Mouse (Mus musculus) lung, postnatal 0 days (tissue): ENCODE measurements around the gene Nedd9.

ENCODE experiments used
- CTCF ChIP-seq: IDR thresholded peaks from 2 replicates; pipeline ENCODE4 v1.5.1; 2016; ENCODE audit warnings: antibody characterized with exemption, mild to moderate bottlenecking
- EP300 ChIP-seq: IDR thresholded peaks from 2 replicates; pipeline ENCODE4 v1.6.1; 2016; ENCODE audit warnings: antibody characterized with exemption, mild to moderate bottlenecking, control low read depth

DNA sequence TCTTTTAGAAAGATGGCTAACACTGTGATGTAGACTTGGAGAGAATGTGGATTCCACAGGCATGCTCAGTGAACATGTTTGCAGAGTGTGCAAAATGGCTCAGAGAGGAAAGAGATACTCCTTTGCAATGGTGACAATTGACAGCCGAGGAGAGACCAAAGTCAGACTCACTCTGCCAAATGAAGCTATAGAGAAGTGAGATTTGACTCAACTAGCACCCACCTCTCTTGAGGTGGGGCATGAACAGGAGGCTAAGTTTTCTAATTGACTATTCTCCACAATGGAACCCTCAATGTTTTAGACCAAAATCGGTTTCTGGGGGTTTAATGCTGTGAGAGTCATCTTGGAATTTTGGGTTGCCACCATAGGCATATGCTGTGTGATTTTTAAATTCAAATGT, 17.8 kb upstream of the Nedd9 start:
- TF ChIP-seq EP300 (no peak), CTCF (no peak)
